Mouse (Mus musculus) heart, postnatal 0 days (tissue): Measurements from ENCODE around the gene Gm11492. TPM values are rescaled to one million over a fixed set of nuclear protein-coding genes. Genes with fewer than 3 reads are reported as not detected.

Experiments used
- ATAC-seq: fragments of 200-750 bp; cut with Nextera tagmentation; 2 replicates; pipeline ENCODE4 v1.8.0; 2017; ENCODE audit warnings: low read depth, moderate number of reproducible peaks, moderate library complexity; ENCODE audit not compliant: insufficient read depth
- DNase-seq: peaks from one replicate; pipeline ENCODE4 v3.0.0-alpha.2; 2016; ENCODE audit warnings: low spot score
- H3K27ac ChIP-seq: fragments of 300-500 bp; sonication (generic); 2 replicates; pipeline ENCODE4 v1.5.1; 2014; ENCODE audit warnings: low read depth, mild to moderate bottlenecking
- H3K27me3 ChIP-seq: fragments of 300-500 bp; sonication (generic); 2 replicates; pipeline ENCODE4 v1.6.1; 2014; ENCODE audit warnings: low read length, mixed read lengths; ENCODE audit not compliant: control insufficient read depth, insufficient read depth
- H3K36me3 ChIP-seq: fragments of 300-500 bp; sonication (generic); replicated peaks from 2 replicates; pipeline ENCODE4 v1.6.1; 2014; ENCODE audit warnings: low read length, mixed read lengths; ENCODE audit not compliant: control insufficient read depth, insufficient read depth
- H3K4me1 ChIP-seq: fragments of 300-500 bp; sonication (generic); 2 replicates; pipeline ENCODE4 v1.6.1; 2014; ENCODE audit warnings: antibody characterized with exemption; ENCODE audit not compliant: control insufficient read depth, insufficient read depth
- H3K4me2 ChIP-seq: fragments of 300-500 bp; sonication (generic); 2 replicates; pipeline ENCODE4 v1.6.1; 2014; ENCODE audit warnings: low read depth, mild to moderate bottlenecking, low read length, moderate library complexity
- H3K4me3 ChIP-seq: fragments of 300-500 bp; sonication (generic); 2 replicates; pipeline ENCODE4 v1.5.1; 2014; ENCODE audit warnings: low read depth, low read length
- H3K9ac ChIP-seq: fragments of 300-500 bp; sonication (generic); replicated peaks from 2 replicates; pipeline ENCODE4 v1.6.1; 2014; ENCODE audit warnings: low read depth, low read length, mixed read lengths
- H3K9me3 ChIP-seq: fragments of 300-500 bp; sonication (generic); replicated peaks from 2 replicates; pipeline ENCODE4 v1.6.1; 2016; ENCODE audit warnings: low read length; ENCODE audit not compliant: control insufficient read depth
- CTCF ChIP-seq: IDR thresholded peaks from 2 replicates; pipeline ENCODE4 v1.5.1; 2016; ENCODE audit warnings: antibody characterized with exemption, control low read depth, low read depth
- EP300 ChIP-seq: IDR thresholded peaks from 2 replicates; pipeline ENCODE4 v1.6.1; 2016; ENCODE audit warnings: antibody characterized with exemption, low read depth
- WGBS: fragments of 180-500 bp; shearing (Covaris S2); extraction: QIAGEN DNeasy Blood & Tissue Kit; methylation state at CpG from one replicate; pipeline ENCODE4 v1.1.7; 2014; 5-methylcytosine and 5-hydroxymethylcytosine counted together
- polyA plus RNA-seq: library from polyadenylated mRNA; unstranded; fragments of >200 nt; fragmentation: Nextera tagmentation; extraction: Ambion mirVana; gene quantifications from 2 replicates; pipeline ENCODE4 v1.2.1, GENCODE M21; 2015
- total RNA-seq: library from RNA; depleted of rRNA; stranded (reverse); fragments of >200 nt; gene quantifications from 2 replicates; pipeline ENCODE4 v1.2.3, GENCODE M21; 2014; ENCODE audit warnings: low replicate concordance

The Gm11492 gene
- total and polyA plus RNA-seq, 2 experiments from 2014 or later = not detected

DNA sequence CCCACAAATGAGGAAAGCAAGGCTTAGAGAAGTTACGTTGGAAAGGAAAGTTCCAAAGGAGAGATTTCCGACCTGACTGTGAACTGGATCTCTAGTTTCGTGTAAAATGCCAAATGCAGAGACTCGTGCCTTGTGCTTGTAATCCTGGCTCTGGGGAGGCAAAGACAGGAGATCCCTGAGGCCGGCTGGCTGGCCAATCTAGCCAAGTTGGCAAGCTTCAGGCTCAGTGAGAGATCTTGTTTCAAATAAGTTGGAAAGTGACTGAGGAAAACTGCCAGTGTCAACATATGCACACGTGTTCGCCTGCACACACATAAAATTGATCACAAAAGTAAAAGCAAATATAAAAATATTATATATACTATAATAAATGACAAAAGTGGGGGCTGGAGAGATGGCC is 42.8 kb downstream of the Gm11492 start:
- Histone ChIP-seq H3K27ac (no peak overlapping the region), H3K36me3 (peaks cover 93% of the 10 kb centered on the region), H3K4me1 (no peaks in the 10 kb centered on the region), H3K9me3 (no peaks in the 10 kb centered on the region), H3K27me3 (no peaks in the 10 kb centered on the region), H3K4me2 (no peak overlapping the region), H3K4me3 (no peak overlapping the region), H3K9ac (no peak overlapping the region)
- TF ChIP-seq CTCF (no peak), EP300 (no peak)
- ATAC-seq (no peak), DNase-seq (no peak)
- WGBS = 84% methylated on average over 7 of the region's 7 CpGs

DNA sequence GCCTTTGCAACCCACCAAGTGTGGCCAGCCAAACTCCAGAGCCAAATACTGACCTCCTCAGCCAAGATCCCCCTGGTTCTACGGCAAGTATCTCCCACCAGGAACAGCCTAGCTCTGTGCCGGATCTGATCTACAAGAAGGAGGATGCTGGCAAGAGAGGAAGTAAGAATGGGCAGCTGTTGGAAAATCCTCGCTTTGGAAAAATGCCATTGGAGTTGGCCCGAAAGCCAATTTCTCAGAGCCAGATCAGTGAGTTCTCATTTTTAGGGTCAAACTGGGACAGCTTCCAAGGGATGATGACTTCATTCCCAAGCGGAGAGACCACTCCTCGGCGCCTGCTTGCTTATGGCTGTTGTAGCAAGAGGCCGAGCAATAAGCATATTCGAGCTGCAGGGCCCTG is 45.1 kb downstream of the Gm11492 start:
- no peak overlapping the region for H3K27ac ChIP-seq
- no peak overlapping the region for H3K9ac ChIP-seq
- H3K27me3 ChIP-seq = no peaks in the 10 kb centered on the region
- peaks cover 90% of the 10 kb centered on the region for H3K36me3 ChIP-seq
- ATAC-seq (no peak), DNase-seq (no peak)
- no peak overlapping the region for H3K4me2 ChIP-seq
- WGBS = 81% methylated on average over 9 of the region's 9 CpGs
- H3K9me3 ChIP-seq = no peaks in the 10 kb centered on the region
- no peaks in the 10 kb centered on the region for H3K4me1 ChIP-seq
- no peak overlapping the region for H3K4me3 ChIP-seq
- no peak for TF ChIP-seq EP300
- TF ChIP-seq CTCF = no peak

DNA sequence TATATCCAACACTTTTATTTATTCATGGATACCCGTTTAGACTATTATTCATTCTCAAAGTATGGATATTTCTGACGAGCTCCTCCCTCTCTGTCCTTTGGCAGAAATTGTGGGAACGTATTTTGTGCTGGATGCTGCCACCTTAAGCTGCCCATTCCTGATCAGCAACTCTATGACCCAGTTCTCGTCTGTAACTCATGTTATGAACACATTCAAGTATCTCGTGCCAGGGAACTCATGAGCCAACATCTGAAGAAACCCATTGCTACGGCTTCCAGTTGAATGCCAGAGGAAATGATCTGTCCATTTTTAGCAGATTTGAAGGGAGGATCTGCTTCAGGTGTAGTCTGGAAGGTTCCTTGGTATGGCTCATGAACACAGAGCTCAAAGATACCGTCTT is 47.5 kb downstream of the Gm11492 start:
- Histone ChIP-seq H3K36me3 (peaks cover 89% of the 10 kb centered on the region), H3K4me3 (no peak overlapping the region), H3K9me3 (no peaks in the 10 kb centered on the region), H3K9ac (no peak overlapping the region), H3K4me1 (no peaks in the 10 kb centered on the region), H3K27ac (no peak overlapping the region), H3K27me3 (no peaks in the 10 kb centered on the region), H3K4me2 (no peak overlapping the region)
- DNase-seq = no peak
- TF ChIP-seq EP300 = no peak
- TF ChIP-seq CTCF = no peak
- WGBS = 84% methylated on average over 7 of the region's 7 CpGs
- ATAC-seq = no peak

DNA sequence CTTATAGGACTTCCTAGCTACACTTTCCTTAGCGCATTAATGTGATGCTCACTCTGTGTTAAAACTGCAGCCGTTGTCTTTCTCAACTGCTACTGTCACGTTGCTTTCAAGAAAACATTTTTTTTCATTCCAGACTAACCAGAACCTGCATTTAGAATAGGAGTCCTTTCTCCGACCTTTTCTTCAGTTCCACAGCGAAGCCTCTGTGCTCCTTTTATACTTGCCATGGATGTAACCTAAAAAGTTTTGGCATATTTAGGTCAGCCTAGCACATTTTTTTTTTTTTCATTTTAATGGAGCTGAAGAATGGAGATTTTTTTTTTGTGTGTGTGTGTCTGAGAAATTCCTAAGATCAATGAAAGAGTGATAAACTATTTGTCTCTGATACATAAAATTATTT is 49.1 kb downstream of the Gm11492 start:
- Histone ChIP-seq H3K4me2 (no peak overlapping the region), H3K4me1 (no peaks in the 10 kb centered on the region), H3K27ac (no peak overlapping the region), H3K4me3 (no peak overlapping the region), H3K36me3 (peaks cover 84% of the 10 kb centered on the region), H3K27me3 (no peaks in the 10 kb centered on the region), H3K9me3 (no peaks in the 10 kb centered on the region), H3K9ac (no peak overlapping the region)
- TF ChIP-seq CTCF (no peak), EP300 (no peak)
- DNase-seq = no peak
- no peak for ATAC-seq
- 90% methylated on average over 5 of the region's 5 CpGs for WGBS

DNA sequence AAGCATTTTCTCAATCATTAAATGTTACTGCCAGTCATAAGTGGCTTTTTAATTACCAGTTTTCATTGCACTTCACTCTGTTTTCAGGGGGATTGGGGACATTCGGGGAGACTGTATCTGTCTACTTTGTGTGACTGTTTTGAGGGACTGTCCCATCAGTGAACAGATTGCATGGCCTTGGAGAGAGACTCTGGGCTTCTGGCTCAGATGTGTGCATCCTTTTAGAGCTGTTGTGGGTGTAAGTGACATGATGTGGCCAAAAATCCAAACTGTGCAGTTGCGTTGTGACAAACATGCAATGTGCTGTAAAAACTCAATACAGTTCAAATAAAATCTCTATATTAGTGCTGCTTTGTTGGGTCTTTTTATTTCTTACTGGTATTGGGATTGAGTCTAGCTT is 49.5 kb downstream of the Gm11492 start:
- Histone ChIP-seq H3K27me3 (no peaks in the 10 kb centered on the region), H3K9ac (no peak overlapping the region), H3K4me2 (no peak overlapping the region), H3K4me3 (no peak overlapping the region), H3K9me3 (no peaks in the 10 kb centered on the region), H3K27ac (no peak overlapping the region), H3K36me3 (peaks cover 83% of the 10 kb centered on the region), H3K4me1 (no peaks in the 10 kb centered on the region)
- TF ChIP-seq EP300 = no peak
- no peak for TF ChIP-seq CTCF
- no peak for ATAC-seq
- DNase-seq = no peak
- 95% methylated on average over 2 of the region's 2 CpGs for whole genome bisulfite sequencing

DNA sequence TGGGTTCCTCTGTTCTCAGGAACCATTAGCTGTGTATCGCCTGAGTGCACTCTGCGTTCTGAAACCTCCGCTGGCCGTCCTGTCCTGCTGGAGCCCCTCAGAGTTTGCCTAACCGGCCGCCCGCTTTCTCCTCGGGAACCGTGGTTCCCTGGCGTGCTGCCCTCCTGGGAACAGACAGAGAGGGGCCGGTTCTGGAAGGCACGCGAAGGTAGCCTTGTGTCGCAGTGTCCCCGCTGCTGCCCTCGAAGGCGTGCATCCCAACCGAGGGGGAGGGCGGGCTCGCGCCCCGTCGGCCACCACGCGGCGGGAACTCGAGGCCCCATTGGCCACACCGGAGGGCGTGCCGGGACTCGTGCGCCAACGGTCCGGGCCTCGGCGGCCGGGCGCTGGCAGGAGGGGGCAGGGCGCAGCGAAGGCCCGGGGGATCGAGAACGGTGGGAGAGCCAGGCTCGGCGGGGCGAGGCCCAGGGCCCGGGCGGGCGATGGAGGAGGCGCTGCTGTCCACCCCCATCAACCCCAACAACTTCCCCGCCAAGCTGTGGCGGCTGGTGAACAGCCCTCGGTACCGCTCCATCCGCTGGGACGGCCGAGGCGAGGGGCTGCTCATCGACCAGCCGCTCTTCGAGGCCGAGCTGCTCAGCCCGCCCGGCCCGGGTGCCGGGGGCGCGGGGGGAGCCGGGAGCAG is 50.5 kb downstream of the Gm11492 start, which contains the start of gene Hsf5:
Gene Hsf5, plus strand, starts transcription at position 375 of the 685 bp plus-strand sequence.
- Histone ChIP-seq H3K4me1 (no peaks in the 10 kb centered on the region), H3K9me3 (no peaks in the 10 kb centered on the region), H3K36me3 (peaks cover 73% of the 10 kb centered on the region), H3K27me3 (no peaks in the 10 kb centered on the region), H3K27ac (no peak within 1 kb of the TSS), H3K4me3 (no peak within 1 kb of the TSS), H3K9ac (no peak within 1 kb of the TSS), H3K4me2 (no peak within 1 kb of the TSS)
- ATAC-seq = no peak
- TF ChIP-seq CTCF (no peak), EP300 (no peak)
- no peak for DNase-seq
- WGBS = 87% methylated on average over 54 of the region's 69 CpGs
